Mouse (Mus musculus) liver, adult 2 months (tissue): Measurements from ENCODE around the gene Wdfy4. TPM values are rescaled to one million over a fixed set of nuclear protein-coding genes. Genes with fewer than 3 reads are reported as not detected.

Experiments used
- DNase-seq: peaks from one replicate; pipeline ENCODE4 v3.0.0-alpha.2; 2011; ENCODE audit warnings: low read depth, low spot score; ENCODE audit errors: extremely low read depth
- H3K27ac ChIP-seq: fragments of 200-500 bp; replicated peaks from 2 replicates; pipeline ENCODE4 v1.5.1; 2012; ENCODE audit warnings: low read depth, mild to moderate bottlenecking, control low read depth, inconsistent platforms, low read length; ENCODE audit not compliant: insufficient read depth
- H3K27me3 ChIP-seq: fragments of 200-500 bp; 2 replicates; pipeline ENCODE4 v1.6.1; 2012; ENCODE audit warnings: mild to moderate bottlenecking, moderate library complexity, low read length, inconsistent platforms; ENCODE audit not compliant: control insufficient read depth, insufficient read depth
- H3K36me3 ChIP-seq: fragments of 200-500 bp; 2 replicates; pipeline ENCODE4 v1.6.1; 2012; ENCODE audit warnings: low read length, inconsistent platforms; ENCODE audit not compliant: control insufficient read depth, insufficient read depth
- H3K4me1 ChIP-seq: fragments of 200-500 bp; 2 replicates; pipeline ENCODE4 v1.6.1; 2011; ENCODE audit warnings: low read length; ENCODE audit not compliant: control insufficient read depth, insufficient read depth
- H3K4me3 ChIP-seq: fragments of 200-500 bp; 2 replicates; pipeline ENCODE4 v1.5.1; 2011; ENCODE audit warnings: low read depth, mild to moderate bottlenecking, control low read depth, low read length, moderate library complexity; ENCODE audit not compliant: insufficient read depth
- H3K79me2 ChIP-seq: fragments of 200-500 bp; 2 replicates; pipeline ENCODE4 v1.6.1; 2012; ENCODE audit warnings: inconsistent platforms, mild to moderate bottlenecking, low read length, moderate library complexity; ENCODE audit not compliant: control insufficient read depth, insufficient read depth
- H3K9ac ChIP-seq: fragments of 200-500 bp; 2 replicates; pipeline ENCODE4 v1.6.1; 2012; ENCODE audit warnings: low read depth, mild to moderate bottlenecking, control low read depth, inconsistent platforms, low read length
- CTCF ChIP-seq: fragments of 200-500 bp; IDR thresholded peaks from 2 replicates; pipeline ENCODE4 v1.5.1; 2011; ENCODE audit warnings: low read depth, low read length, control low read depth
- POLR2A ChIP-seq: fragments of 200-500 bp; IDR thresholded peaks from 2 replicates; pipeline ENCODE4 v1.6.1; 2011; ENCODE audit warnings: low read length, control low read depth; ENCODE audit not compliant: insufficient read depth; ENCODE audit errors: extremely low read depth
- WGBS: fragments of 180-500 bp; shearing (Covaris S2); methylation state at CpG from one replicate; pipeline ENCODE4 v1.1.7; 2018; 5-methylcytosine and 5-hydroxymethylcytosine counted together
- polyA plus RNA-seq: library from polyadenylated mRNA; depleted of rRNA; stranded (reverse); fragments of >200 nt; gene quantifications from 2 replicates; pipeline ENCODE4 v1.2.3, GENCODE M21; 2012
- total RNA-seq: library from RNA; depleted of rRNA; stranded (reverse); fragments of >200 nt; gene quantifications from 2 replicates; pipeline ENCODE4 v1.2.3, GENCODE M21; 2014

The Wdfy4 gene
- total and polyA plus RNA-seq, 2 experiments, result 2.1 to 3.0 TPM

DNA sequence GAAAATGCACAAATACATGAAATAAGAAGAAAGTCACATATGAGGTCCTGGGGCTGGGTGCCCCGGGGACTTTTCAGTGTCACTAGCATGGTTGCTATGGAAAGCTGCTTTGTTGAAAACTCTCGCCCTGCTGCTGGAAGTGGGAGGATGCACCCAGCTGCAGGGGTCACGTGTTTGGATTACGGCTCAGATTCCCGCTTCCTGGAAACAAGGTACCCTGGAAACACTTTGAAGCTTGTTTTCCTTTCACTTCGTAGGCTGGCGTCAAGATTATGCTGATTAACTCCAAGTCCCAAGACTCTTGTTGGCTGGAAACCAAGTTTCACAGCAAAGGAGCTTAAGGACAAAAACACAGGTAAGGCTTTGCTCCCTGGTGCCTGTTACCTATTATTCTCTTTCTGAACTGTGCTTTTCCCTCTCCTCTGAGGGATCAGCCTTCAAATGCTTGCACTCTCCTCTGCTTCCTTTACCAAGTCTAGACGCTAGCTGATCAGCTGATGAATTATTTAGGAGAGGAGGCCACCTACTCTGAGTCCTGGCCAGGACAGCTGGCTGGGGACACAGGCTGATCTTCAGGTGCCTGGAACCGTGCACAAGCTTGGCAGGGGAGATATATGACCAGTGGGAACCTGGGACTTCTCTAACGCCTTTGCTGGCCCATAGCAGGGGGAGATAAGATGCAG lies 190.2 kb downstream of the Wdfy4 start:
- Histone ChIP-seq H3K9ac (no peak overlapping the region), H3K79me2 (no peaks in the 10 kb centered on the region), H3K36me3 (no peaks in the 10 kb centered on the region), H3K27me3 (no peaks in the 10 kb centered on the region), H3K4me1 (no peaks in the 10 kb centered on the region; the same call in 1 of the 2 replicates), H3K27ac (no peak overlapping the region), H3K4me3 (peak overlapping the region; percentile 16; the same call in 1 of the 2 replicates)
- peak; percentile 40 for DNase-seq
- WGBS, result 17% methylated on average over 10 of the region's 10 CpGs
- TF ChIP-seq POLR2A (no peak), CTCF (no peak)

DNA sequence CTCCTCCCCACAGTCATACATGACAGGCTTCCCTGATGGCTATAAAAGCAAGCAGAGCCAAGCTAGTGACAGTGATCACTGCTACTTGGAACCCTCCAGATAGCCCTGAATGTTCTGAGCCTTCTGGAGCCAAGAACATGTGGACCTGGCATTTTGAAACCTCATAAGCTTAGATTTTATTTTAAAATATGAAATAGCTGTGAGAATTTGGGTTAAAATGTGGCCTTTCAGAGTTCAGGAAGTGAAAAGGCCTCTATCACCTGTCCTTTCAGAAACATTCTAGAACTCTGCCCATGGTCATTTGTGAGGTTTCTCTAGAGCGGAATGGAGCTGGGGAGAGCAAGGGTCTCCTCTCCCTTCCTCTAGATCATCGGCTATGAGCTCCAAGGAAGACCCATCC lies 194.2 kb downstream of the Wdfy4 start, which contains the start of gene Lrrc18:
Gene Lrrc18, plus strand, starts transcription at position 301 of the 400 bp plus-strand sequence.
- DNase-seq, result no peak
- H3K4me1 ChIP-seq, result no peaks in the 10 kb centered on the region; the same call in 1 of the 2 replicates
- no peak within 1 kb of the TSS for H3K27ac ChIP-seq
- WGBS, result 98% methylated on average over 2 of the region's 2 CpGs
- no peaks in the 10 kb centered on the region for H3K27me3 ChIP-seq
- no peak within 1 kb of the TSS for H3K4me3 ChIP-seq
- H3K79me2 ChIP-seq, result no peaks in the 10 kb centered on the region
- TF ChIP-seq POLR2A, result no peak
- H3K36me3 ChIP-seq, result no peaks in the 10 kb centered on the region
- H3K9ac ChIP-seq, result no peak within 1 kb of the TSS

DNA sequence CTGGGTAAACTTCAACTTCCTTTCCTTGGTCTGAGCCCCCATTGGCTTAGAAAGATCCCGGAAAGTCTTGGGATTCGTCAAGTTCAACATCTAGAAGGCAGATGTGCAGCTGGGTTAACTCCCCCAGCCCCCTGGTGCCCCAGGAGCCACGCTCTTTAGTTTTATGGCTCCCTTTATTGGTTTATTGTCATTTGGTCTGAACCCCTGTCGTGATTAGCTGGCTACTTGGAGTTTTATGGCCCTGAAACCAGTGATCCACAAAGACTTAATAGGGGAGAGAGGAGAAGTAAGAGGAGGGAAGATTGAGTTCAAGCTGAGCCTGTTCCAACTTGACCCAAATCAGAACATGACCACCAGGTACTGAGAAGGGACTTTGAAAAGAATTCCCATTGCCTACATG lies 198.6 kb downstream of the Wdfy4 start:
- Histone ChIP-seq H3K4me1 (no peaks in the 10 kb centered on the region), H3K4me3 (no peak overlapping the region), H3K9ac (no peak overlapping the region), H3K27me3 (no peaks in the 10 kb centered on the region), H3K36me3 (no peaks in the 10 kb centered on the region), H3K79me2 (no peaks in the 10 kb centered on the region), H3K27ac (no peak overlapping the region)
- TF ChIP-seq CTCF (no peak), POLR2A (no peak)
- DNase-seq, result no peak
- WGBS, result 84% methylated on average over 4 of the region's 4 CpGs

DNA sequence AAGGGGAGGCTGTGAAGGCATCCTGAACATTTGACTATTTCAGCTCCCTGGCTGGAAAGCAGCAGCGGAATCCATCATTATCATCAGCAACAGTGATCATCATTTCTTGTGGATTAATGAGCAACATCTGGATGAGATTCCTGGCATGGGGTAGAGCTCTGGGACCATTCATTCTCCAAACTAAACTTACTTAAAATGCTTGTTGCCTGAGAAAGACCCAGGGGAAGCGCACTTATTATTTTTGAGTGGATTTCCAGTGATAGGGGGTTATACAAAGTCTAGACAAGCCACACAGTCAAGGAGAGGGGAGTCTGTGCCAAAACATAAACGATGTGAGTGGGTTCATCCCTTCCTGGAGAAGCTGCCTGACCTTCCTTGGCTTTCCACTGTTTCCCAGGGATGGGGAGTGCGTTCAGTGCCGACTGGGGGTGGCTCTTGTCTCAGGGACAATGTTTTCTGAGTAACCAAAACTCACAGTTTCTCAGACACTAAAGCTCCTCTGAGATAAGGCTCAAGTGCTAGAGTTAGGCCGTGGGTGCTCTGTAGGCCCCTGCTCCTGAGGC lies 201.1 kb downstream of the Wdfy4 start:
- no peak overlapping the region for H3K9ac ChIP-seq
- no peak overlapping the region for H3K27ac ChIP-seq
- no peak overlapping the region for H3K4me3 ChIP-seq
- H3K4me1 ChIP-seq, result no peaks in the 10 kb centered on the region
- no peaks in the 10 kb centered on the region for H3K36me3 ChIP-seq
- no peak for DNase-seq
- 55% methylated on average over 6 of the region's 6 CpGs for WGBS
- no peak for TF ChIP-seq CTCF
- no peaks in the 10 kb centered on the region for H3K79me2 ChIP-seq
- H3K27me3 ChIP-seq, result no peaks in the 10 kb centered on the region

DNA sequence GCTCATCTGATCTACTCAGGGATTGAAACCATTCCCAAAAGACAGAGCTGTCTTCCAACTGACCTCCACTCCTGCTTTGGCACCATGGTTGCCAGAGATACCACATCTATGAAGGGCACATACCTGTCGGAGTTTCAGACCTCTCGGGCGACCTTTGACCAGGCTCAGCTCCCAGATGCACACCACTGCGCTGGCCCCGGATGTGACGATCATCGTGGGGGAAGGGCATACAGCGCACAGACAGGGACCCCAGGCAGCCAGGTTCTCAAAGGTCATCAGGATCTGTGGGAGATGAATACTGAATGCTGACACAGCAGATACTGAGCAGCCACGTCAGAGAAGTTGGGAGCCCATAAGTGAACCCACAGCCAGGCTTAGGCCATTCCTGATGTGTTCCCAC lies 214.6 kb downstream of the Wdfy4 start:
- Histone ChIP-seq H3K4me3 (no peak overlapping the region), H3K27ac (no peak overlapping the region), H3K27me3 (no peaks in the 10 kb centered on the region), H3K79me2 (no peaks in the 10 kb centered on the region), H3K9ac (no peak overlapping the region), H3K36me3 (no peaks in the 10 kb centered on the region), H3K4me1 (no peaks in the 10 kb centered on the region)
- TF ChIP-seq POLR2A (no peak), CTCF (no peak)
- DNase-seq, result peak; percentile 5
- 38% methylated on average over 9 of the region's 9 CpGs for WGBS

DNA sequence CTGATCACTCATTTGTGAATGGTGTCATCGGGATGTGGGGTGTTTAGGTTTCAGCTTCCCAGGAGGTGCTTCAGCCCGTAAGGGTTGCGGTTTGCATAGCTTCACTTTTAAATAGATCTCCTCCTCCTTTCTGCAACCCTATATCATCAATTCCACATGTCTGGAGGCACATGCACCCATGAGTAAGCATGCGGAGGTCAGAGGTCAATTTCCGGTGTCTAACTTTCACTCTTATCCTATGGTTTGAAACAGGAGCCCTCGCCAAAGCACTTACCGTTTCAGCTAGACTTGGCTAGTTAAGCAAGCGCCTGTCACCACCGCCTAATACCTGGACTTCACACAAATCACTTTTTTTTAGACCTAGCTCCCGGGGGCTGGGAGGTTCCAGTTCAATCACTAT lies 220.6 kb downstream of the Wdfy4 start:
- no peak for TF ChIP-seq CTCF
- no peak for TF ChIP-seq POLR2A
- DNase-seq, result no peak
- WGBS, result 90% methylated on average over 10 of the region's 10 CpGs
- Histone ChIP-seq H3K27me3 (no peaks in the 10 kb centered on the region), H3K79me2 (no peaks in the 10 kb centered on the region), H3K9ac (no peak overlapping the region), H3K27ac (no peak overlapping the region), H3K36me3 (no peaks in the 10 kb centered on the region), H3K4me1 (no peaks in the 10 kb centered on the region), H3K4me3 (no peak overlapping the region)
